Mouse (Mus musculus) stomach, embryonic 14.5 days (tissue): ENCODE measurements at regions not wholly inside any gene's neighbourhood (a gene's known extent, or its start where the extent isn't known, plus 50 kb on each side); places are given as distances from the start of the nearest gene placed in this dataset.

Source experiments
- ATAC-seq: fragments of 200-750 bp; cut with Nextera tagmentation; 2 replicates; pipeline ENCODE4 v1.8.0; 2017; ENCODE audit warnings: low read depth, moderate TSS enrichment; ENCODE audit not compliant: insufficient number of reproducible peaks, insufficient read depth, low FRiP score
- H3K27ac ChIP-seq: fragments of 300-500 bp; sonication (generic); 2 replicates; pipeline ENCODE4 v1.5.1; 2014; ENCODE audit warnings: mild to moderate bottlenecking, low read length, moderate library complexity, mixed read lengths
- H3K27me3 ChIP-seq: fragments of 300-500 bp; sonication (generic); 2 replicates; pipeline ENCODE4 v1.6.1; 2014; ENCODE audit warnings: low read length, control low read depth, mixed read lengths; ENCODE audit not compliant: control insufficient read depth, insufficient read depth
- H3K36me3 ChIP-seq: fragments of 300-500 bp; sonication (generic); 2 replicates; pipeline ENCODE4 v1.6.1; 2014; ENCODE audit warnings: mild to moderate bottlenecking, control low read depth, low read length, moderate library complexity, mixed read lengths; ENCODE audit not compliant: control insufficient read depth, insufficient read depth
- H3K4me1 ChIP-seq: fragments of 300-500 bp; sonication (generic); 2 replicates; pipeline ENCODE4 v1.6.1; 2014; ENCODE audit warnings: low read length, control low read depth, mixed read lengths; ENCODE audit not compliant: control insufficient read depth, insufficient read depth
- H3K4me2 ChIP-seq: fragments of 300-500 bp; sonication (generic); replicated peaks from 2 replicates; pipeline ENCODE4 v1.6.1; 2014; ENCODE audit warnings: low read depth, low read length, control low read depth
- H3K4me3 ChIP-seq: fragments of 300-500 bp; sonication (generic); 2 replicates; pipeline ENCODE4 v1.5.1; 2014; ENCODE audit warnings: low read depth, low read length, control low read depth
- H3K9ac ChIP-seq: fragments of 300-500 bp; sonication (generic); replicated peaks from 2 replicates; pipeline ENCODE4 v1.6.1; 2014; ENCODE audit warnings: low read depth, mild to moderate bottlenecking, control low read depth, low read length, moderate library complexity, mixed read lengths
- H3K9me3 ChIP-seq: fragments of 300-500 bp; sonication (generic); 2 replicates; pipeline ENCODE4 v1.6.1; 2016; ENCODE audit warnings: low read depth, low read length, control low read depth; ENCODE audit not compliant: control insufficient read depth
- WGBS: fragments of 180-500 bp; shearing (Covaris S2); extraction: QIAGEN DNeasy Blood & Tissue Kit; methylation state at CpG from one replicate; pipeline ENCODE4 v1.1.7; 2014; 5-methylcytosine and 5-hydroxymethylcytosine counted together

GRCm38 (mm10) chr2:46993126-46993525 lies 1820.8 kb upstream of the Acvr2a start:
- Histone ChIP-seq H3K27ac (no peak overlapping the region), H3K27me3 (no peaks in the 10 kb centered on the region), H3K4me1 (no peaks in the 10 kb centered on the region), H3K4me2 (no peak overlapping the region), H3K9ac (no peak overlapping the region), H3K9me3 (no peaks in the 10 kb centered on the region), H3K36me3 (no peaks in the 10 kb centered on the region), H3K4me3 (no peak overlapping the region)
- WGBS: 36% methylated on average over 3 of the region's 3 CpGs
- ATAC-seq: peak; percentile 77; the same call in 1 of the 2 replicates

- Histone ChIP-seq H3K36me3 (no peaks in the 10 kb centered on the region), H3K9me3 (no peaks in the 10 kb centered on the region), H3K4me2 (no peak overlapping the region), H3K9ac (no peak overlapping the region), H3K4me3 (no peak overlapping the region), H3K27me3 (no peaks in the 10 kb centered on the region), H3K27ac (no peak overlapping the region), H3K4me1 (no peaks in the 10 kb centered on the region)
- 34% methylated on average over 3 of the region's 3 CpGs for WGBS
- no peak; the same call in 1 of the 2 replicates for ATAC-seq
Measured at GRCm38 (mm10) chr2:46992672-46993071, 1821.2 kb upstream of the Acvr2a start.

GRCm38 (mm10) chr2:46986689-46987088 lies 1827.2 kb upstream of the Acvr2a start:
- H3K4me3 ChIP-seq: no peak overlapping the region
- no peaks in the 10 kb centered on the region for H3K36me3 ChIP-seq
- H3K4me1 ChIP-seq: no peaks in the 10 kb centered on the region
- WGBS: 48% methylated on average over 2 of the region's 2 CpGs
- ATAC-seq: no peak
- no peaks in the 10 kb centered on the region for H3K9me3 ChIP-seq
- no peak overlapping the region for H3K4me2 ChIP-seq
- H3K9ac ChIP-seq: no peak overlapping the region
- no peaks in the 10 kb centered on the region for H3K27me3 ChIP-seq
- H3K27ac ChIP-seq: no peak overlapping the region

- 64% methylated on average over 4 of the region's 4 CpGs for WGBS
- no peak overlapping the region for H3K4me3 ChIP-seq
Measured at GRCm38 (mm10) chr2:46985915-46986672, 1827.8 kb upstream of the Acvr2a start.

DNA sequence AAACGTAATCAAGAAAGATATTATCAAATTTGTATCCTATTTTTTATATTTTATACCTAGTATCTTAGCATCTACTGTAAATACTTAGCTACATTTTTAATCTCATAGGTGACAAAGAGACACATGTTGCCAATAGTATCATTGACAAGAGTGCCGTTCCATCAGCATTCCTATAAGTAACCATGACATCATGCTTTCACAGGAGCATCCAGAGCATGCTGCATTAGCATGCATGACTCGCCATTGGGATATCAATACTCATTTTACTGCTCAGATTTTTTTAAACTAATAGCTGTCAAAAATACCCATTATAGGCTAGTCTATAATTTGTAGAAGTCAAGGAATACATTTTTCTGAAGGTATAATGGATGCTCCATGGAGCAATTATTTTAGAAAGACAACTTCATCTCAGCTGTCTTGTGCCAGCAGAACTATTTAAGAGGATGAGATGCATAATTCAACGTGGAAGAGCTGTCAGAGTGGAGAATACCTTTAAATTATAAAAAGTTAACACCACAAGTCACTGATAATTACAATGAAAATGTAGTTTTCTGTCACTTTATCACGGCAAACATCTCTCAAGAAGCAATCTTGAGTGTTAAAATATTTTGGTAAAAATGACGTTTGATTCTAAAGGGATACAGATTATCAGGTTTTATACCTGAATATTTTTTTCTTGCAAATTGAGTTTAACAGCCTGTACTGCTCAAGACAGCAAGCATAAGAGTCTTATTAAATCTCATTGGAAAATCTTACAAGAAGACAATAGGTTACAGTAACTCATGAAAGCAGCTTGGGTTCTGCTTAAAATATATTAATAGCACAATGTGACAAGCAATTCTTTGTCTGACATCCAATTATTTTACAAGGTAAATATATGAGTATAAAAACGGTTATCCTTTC lies 1823.7 kb upstream of the Zeb2 start:
- WGBS: 75% methylated on average over 7 of the region's 7 CpGs
- no peak overlapping the region for H3K4me3 ChIP-seq
- no peaks in the 10 kb centered on the region for H3K9me3 ChIP-seq
- no peaks in the 10 kb centered on the region for H3K27me3 ChIP-seq
- no peak overlapping the region for H3K27ac ChIP-seq
- H3K36me3 ChIP-seq: no peaks in the 10 kb centered on the region
- no peaks in the 10 kb centered on the region for H3K4me1 ChIP-seq
- H3K4me2 ChIP-seq: no peak overlapping the region
- H3K9ac ChIP-seq: no peak overlapping the region
- no peak for ATAC-seq

More at GRCm38 (mm10) chr2:46985915-46986672, 1827.8 kb upstream of the Acvr2a start:
- Histone ChIP-seq H3K4me1 (no peaks in the 10 kb centered on the region), H3K27ac (no peak overlapping the region), H3K36me3 (no peaks in the 10 kb centered on the region), H3K27me3 (no peaks in the 10 kb centered on the region), H3K4me2 (no peak overlapping the region), H3K9me3 (no peaks in the 10 kb centered on the region), H3K9ac (no peak overlapping the region)
- no peak for ATAC-seq

DNA sequence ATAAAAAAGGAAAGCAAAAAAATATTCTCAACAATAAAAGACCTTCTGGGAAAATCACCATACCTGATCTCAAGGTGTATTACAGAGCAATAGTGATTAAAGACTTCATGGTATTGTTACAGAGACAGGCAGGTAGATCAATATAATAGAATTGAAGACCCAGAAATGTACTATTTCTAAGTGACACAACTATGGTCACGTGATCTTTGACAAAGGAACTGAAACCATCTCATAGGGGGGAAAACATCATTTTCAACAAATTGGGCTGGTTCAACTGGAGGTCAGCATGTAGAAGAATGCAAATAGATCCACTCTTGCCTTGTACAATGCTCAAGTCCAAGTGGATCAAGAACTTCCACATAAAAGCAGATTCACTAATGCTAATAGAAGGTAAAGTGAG lies 1815.6 kb upstream of the Zeb2 start:
- Histone ChIP-seq H3K4me2 (no peak overlapping the region), H3K27me3 (no peaks in the 10 kb centered on the region), H3K4me3 (no peak overlapping the region), H3K27ac (no peak overlapping the region), H3K36me3 (no peaks in the 10 kb centered on the region), H3K9me3 (no peaks in the 10 kb centered on the region), H3K9ac (no peak overlapping the region), H3K4me1 (no peaks in the 10 kb centered on the region)
- ATAC-seq: no peak
- 87% methylated on average over 1 of the region's 1 CpGs for WGBS

GRCm38 (mm10) chr2:46924189-46924588 lies 1807.0 kb upstream of the Zeb2 start:
- Histone ChIP-seq H3K9ac (no peak overlapping the region), H3K27me3 (no peaks in the 10 kb centered on the region), H3K4me2 (no peak overlapping the region), H3K27ac (no peak overlapping the region), H3K4me1 (no peaks in the 10 kb centered on the region), H3K9me3 (no peaks in the 10 kb centered on the region), H3K4me3 (no peak overlapping the region), H3K36me3 (no peaks in the 10 kb centered on the region)
- no peak for ATAC-seq
- WGBS: 73% methylated on average over 3 of the region's 3 CpGs

DNA sequence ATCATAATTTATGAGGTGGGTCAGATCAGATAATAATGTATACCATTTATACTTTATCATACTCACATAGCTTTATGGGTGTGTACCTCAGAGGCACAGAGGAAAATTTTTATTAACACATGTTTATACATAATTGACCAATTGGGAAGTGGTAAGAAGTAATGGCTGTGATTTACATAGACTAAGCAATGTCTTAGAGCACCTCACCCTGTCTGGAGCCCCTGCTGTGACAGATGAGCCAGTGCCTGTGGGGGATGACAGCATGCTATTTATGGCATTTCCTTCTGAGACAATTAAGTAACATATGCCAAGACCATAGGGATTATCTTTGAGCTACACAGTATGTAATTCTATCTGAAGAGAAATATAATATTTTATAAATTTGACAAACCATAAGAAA lies 1796.3 kb upstream of the Zeb2 start:
- H3K9me3 ChIP-seq: no peaks in the 10 kb centered on the region
- H3K4me3 ChIP-seq: no peak overlapping the region
- no peak overlapping the region for H3K4me2 ChIP-seq
- no peaks in the 10 kb centered on the region for H3K4me1 ChIP-seq
- no peak for ATAC-seq
- H3K27me3 ChIP-seq: no peaks in the 10 kb centered on the region
- no peak overlapping the region for H3K9ac ChIP-seq
- H3K36me3 ChIP-seq: no peaks in the 10 kb centered on the region
- no peak overlapping the region for H3K27ac ChIP-seq
